Mouse (Mus musculus): ENCODE measurements around the gene Nfkbib. TPM values are rescaled to one million over a fixed set of nuclear protein-coding genes. Genes with fewer than 3 reads are reported as not detected.

Gene Nfkbib
- total RNA-seq, 2 experiments from 2014 or later = 33.2 to 34.9 TPM

DNA sequence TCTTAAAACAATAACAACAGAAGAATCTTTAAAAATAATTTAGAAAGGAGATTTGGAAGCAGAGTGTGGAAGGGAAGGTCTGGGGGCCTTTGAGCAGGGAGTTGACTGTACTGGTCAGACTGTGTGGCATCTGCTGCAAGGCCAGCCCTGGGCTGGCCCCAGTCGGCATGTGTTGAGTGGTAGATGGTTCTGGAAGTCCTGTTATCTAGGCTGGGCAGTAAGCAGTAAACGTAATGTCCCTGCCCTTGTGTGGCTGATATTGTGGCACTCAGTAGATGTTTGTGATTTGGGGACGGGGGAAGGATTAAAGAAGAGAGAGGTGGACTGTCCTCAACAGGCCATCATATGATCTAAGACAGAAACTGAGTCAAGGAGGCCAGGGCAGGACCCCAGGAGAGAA is 3.0 kb upstream of the Nfkbib start:
- no peak for DNase-seq (ENCODE audit: low spot score)

DNA sequence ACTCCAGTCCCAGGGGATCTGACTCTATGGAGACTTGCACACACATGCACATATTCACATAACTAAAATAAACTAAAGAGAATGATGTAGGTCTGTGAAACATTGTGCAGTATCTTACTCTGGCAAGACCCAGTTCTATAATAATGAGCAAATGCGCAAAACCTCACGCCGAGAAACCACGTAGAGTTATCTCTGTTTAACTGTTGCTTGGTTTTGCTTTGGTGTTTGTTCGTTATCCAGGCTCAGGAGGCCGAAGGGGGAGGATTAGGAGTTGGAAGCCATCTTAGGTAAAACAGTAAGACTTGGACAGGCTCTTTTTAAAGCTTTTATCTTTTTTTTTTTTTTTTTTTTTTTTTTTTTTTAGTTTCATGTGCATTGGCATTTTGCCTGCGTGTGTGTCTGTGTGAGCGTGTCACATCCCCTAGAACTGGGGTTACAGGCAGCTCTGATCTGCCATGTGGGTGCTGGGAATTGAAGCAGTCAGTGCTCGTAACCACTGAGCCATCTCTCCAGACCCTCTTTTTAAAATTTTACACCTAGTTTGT is 2.2 kb upstream of the Nfkbib start:
- no peak for DNase-seq (ENCODE audit: low spot score)

- DNase-seq (ENCODE audit: low spot score) = no peak
These were observed 402 bp downstream of the Nfkbib start for GRCm38 (mm10) chr7:28766910-28767309.

DNA sequence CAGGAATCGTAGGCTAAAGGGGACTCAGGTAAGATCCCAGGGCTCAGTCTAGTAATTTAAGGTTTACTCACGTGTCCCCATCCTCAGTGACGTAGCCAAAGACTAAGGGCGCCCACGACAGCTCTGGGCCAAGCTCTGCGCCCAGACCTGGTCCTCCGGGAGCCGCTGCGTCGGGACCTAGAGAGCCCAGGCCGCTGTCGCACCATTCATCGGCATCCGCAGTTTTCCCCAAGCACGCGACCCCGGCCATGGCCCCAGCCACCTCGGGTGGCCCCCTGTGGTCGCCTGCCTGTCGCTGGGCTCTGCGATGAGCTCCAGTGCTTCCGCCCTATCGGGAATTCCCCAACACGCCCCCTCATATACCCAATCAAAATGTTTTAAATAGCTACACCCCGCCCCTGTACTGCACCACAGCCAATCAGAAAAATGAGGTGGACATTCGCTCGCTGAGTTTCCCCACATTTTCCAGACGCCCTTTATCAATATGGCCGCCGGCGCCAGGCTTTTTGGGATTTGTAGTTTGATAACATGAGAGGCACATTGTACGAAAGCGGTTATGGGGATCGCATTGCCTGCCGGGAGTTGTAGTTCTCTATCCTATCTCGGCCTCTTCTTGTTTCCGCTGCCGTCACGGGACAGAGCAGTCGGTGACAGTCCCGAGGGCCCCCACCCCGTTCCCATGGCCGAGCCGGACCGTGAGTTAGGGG is 986 bp downstream of the Nfkbib start, which contains the start of gene Sirt2:
Gene Sirt2, plus strand, starts transcription at position 563 of the 707 bp plus-strand sequence.
- DNase-seq (ENCODE audit: low spot score) = peak; percentile 99

GRCm38 (mm10) chr7:28765211-28765610 is 2.1 kb downstream of the Nfkbib start:
- no peak for DNase-seq (ENCODE audit: low spot score)

- no peak for DNase-seq (ENCODE audit: low spot score)
These were observed 5.4 kb downstream of the Nfkbib start for GRCm38 (mm10) chr7:28761907-28762306.

DNA sequence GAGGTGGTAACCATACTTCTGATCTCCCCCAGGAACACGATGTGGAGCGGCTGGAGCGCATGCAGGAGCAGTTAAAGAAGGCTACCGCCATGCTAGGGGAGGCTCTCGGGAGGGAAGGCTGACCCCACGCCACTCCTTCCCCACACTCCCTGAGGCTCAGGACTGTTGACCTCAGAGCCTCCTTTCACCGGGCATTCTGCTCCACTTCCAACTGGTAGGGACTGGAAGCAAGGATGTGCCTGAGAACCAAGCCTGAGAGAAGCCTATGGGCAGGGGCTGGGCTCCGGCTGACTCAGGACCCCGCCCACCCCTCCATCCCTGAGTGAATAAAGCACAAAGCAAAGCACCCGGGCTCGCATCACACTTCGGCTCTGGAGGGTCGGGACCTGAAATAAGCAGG is 8.7 kb downstream of the Nfkbib start:
- no peak for DNase-seq (ENCODE audit: low spot score)

DNA sequence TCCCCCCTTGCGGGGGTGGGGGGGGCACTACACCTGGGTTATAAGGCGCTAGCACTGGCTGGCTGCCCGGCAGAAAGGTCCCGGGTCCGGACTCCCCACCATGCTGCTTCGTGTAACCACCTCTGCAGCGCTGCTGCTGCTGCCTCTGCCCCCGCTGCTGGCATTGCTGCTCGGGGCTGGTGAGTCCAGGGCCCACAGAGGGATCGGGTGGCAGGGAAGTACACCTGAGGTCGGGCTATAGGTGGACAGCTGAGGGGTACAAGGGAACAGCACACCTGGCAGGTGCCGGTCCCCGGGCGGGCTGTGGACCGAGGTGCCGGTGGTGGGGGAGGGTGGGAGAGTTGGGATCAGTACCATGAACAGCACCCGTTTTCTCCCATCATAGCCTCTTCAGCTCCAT is 11.2 kb downstream of the Nfkbib start, which contains the start of gene Ccer2:
Gene Ccer2, plus strand, starts transcription at position 96 of the 400 bp plus-strand sequence.
- DNase-seq (ENCODE audit: low spot score) = no peak

DNA sequence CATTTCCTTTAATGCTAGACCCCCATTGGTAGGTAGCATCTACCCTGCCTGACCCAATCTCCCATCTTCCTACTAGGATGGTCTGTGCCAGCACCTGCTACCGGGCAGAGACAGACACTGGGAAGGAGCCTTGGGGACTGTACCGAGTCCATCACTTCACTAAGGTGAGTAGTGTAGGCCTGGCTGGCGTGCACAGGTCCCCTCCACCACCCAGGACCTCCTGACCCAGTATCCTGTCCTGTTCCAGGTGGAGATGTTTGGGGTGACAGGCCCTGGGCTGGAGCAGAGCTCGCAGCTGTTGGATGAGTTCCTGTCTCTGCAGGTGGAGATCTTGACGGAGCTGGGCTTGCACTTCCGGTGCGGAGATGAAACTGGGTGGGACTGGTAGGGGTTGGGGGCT is 17.4 kb downstream of the Nfkbib start:
- no peak for DNase-seq (ENCODE audit: low spot score)

- peak; percentile 96 for DNase-seq (ENCODE audit: low spot score)
These were observed 25.4 kb downstream of the Nfkbib start, which contains the start of the genes Mrps12 and Sars2 for GRCm38 (mm10) chr7:28741709-28742438. TSS of gene Mrps12 (minus strand) at chr7:28741820. TSS of gene Sars2 (plus strand) at chr7:28741992.

GRCm38 (mm10) chr7:28741368-28741708 is 26.0 kb downstream of the Nfkbib start:
- DNase-seq (ENCODE audit: low spot score) = no peak

GRCm38 (mm10) chr7:28740949-28741348 is 26.4 kb downstream of the Nfkbib start:
- no peak for DNase-seq (ENCODE audit: low spot score)

- no peak for DNase-seq (ENCODE audit: low spot score)
These were observed 27.5 kb downstream of the Nfkbib start for GRCm38 (mm10) chr7:28739829-28740228.

GRCm38 (mm10) chr7:28735701-28736100 is 31.6 kb downstream of the Nfkbib start:
- no peak for DNase-seq (ENCODE audit: low spot score)

- no peak for DNase-seq (ENCODE audit: low spot score)
These were observed 34.1 kb downstream of the Nfkbib start for GRCm38 (mm10) chr7:28733211-28733610.

GRCm38 (mm10) chr7:28732341-28733142 is 34.8 kb downstream of the Nfkbib start:
- peak; percentile 35 for DNase-seq (ENCODE audit: low spot score)

DNA sequence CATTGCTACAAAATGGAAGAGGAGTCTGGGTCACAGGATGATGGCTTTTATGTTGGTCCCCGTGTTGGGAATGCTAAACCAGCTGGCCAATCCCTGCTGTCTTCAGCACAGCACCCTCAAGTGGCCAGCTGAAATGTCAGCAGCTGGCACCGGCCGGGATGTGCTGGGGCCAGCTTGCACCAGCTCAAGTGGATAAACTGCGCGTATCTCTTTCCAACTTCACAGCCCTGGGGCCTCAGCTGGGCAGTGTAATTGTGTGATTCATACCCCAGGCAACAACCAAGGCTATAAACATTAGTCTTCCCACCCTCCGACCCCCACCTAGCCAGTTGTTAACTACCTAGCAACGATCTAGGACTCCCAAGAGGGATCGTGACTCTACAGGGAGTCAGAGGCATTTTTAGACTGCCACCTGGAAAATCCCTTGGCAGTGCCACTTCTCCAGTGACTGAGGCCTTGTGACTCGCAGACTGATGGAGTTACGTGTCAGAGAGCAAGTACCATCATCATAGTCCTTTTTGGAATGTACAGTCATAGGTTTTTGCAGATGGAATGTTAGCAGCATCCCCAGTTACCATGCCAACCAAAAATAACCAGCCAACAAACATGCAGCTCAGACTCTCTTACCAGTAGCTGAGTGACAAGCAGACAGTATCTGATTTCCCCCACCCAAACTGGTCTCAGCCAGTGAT is 39.5 kb downstream of the Nfkbib start:
- peak; percentile 21 for DNase-seq (ENCODE audit: low spot score)

DNA sequence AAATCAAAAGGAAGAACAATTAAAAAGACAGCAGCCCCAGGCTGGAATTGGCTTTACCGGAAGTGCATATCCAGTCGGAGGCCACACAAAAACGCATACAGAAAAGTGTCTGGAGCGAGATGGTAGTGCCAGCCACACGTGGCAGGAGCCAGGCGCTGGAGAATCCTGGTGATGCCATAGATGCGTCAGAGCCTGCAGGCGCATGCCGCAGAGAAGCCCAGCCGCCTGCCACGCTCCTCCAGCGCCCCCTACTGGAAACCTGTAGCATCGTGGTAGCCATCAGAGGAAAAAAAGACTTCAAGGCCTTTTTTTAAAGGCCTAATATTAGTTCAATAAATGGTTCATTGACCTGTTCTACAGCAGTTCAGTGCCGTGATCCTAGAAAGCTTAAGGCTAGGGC is 40.7 kb downstream of the Nfkbib start:
- peak; percentile 74 for DNase-seq (ENCODE audit: low spot score)

GRCm38 (mm10) chr7:28724613-28725012 is 42.7 kb downstream of the Nfkbib start:
- DNase-seq (ENCODE audit: low spot score) = no peak

DNA sequence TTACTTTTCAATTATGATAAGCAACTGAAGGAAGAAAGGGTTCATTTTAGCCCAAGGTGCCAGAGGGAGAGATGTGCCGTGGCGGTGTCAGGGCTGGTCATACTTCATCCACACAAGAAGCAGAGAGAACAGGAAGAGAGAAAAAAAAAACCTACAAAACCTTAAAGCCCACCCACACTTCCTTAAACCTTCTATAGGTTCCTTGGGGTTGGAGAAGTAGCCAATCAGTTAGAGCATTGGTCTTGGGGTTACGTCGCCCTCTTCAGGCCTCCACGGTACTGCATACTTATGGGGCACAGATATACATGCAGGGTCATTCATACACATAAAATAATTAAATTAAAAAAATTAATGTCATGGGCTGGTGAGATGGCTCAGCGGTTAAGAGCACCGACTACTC is 45.2 kb downstream of the Nfkbib start:
- DNase-seq (ENCODE audit: low spot score) = no peak

Measured in gastrocnemius, adult 18-20 months (tissue).